Mouse (Mus musculus) heart, adult 10 weeks (tissue): Measurements from ENCODE around the gene Phospho1. TPM values are rescaled to one million over a fixed set of nuclear protein-coding genes. Genes with fewer than 3 reads are reported as not detected.

Experiments
- polyA plus RNA-seq: library from polyadenylated mRNA; stranded (reverse); fragments of 350-450 nt; fragmentation: Illumina TruSeq; extraction: RNeasy Lipid Tissue Mini Kit (QIAGEN cat#74804); gene quantifications from one replicate; pipeline ENCODE4 v1.2.3, GENCODE M21; 2014; ENCODE audit warnings: low read depth, low replicate concordance

Phospho1 gene
- 133 TPM for polyA plus RNA-seq

DNA sequence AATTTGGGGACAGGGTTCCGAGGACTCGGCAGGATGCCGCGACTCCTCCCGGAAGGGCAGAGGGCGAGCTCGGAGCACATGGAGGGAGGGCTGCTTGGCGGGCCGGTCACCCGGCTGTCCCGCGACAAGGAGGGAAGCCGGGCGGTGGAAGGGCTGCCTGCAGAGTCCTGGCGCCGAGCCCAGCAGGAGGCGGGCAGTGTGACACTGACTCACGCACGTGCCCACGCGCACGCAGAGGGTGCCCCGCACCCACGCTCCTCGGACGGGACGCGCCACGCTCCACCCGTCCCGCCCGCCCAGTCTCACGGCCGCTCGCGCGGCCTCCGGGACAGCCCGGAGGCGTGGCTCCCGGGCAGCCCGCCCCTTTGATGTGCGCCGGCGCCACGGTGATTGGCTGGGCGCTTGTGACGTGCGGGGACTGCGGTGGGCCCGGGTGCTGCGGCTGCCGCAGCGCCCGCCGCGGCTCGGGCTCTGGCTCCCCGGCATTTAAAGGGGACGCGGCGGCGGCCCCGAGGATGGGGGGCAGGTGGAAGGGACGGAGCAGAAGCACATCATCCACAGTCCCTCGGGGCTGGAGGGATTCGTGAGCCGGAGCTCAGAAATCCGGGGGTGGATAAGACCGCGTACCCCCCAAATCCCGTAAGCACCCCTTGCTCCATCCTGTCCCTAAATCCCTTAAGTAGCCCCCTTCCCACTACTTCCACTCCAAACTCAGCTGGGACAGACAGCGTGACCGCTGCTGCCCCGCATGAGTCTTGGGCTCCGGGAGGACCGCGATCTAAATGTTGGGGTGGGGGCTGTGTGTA is at the start of gene Phospho1:
Phospho1 (plus strand) TSS at position 429 of the 806 bp plus-strand sequence.

DNA sequence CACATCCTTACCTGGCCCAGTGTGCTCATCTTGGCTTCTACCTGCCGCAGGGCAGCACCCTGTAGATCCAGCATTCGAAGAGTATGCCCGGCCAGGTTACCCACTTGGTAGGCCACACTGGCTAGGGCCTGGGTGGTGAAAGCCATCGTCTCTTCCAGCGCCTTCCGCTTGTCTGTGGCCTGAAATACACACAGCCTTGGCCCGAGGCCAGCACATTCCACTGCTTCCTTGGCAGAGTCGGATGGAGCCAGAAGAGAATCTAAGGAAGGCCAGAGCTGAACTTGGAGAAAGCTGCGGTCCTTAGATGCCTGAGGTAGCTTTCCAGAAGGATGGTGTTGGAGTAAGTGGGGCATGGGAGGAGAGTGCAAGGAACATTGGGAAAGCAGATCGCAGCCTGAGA is 12.8 kb downstream of the Phospho1 start, which contains the start of gene Gngt2:
Gngt2 (plus strand) TSS at position 158 of the 400 bp plus-strand sequence.

DNA sequence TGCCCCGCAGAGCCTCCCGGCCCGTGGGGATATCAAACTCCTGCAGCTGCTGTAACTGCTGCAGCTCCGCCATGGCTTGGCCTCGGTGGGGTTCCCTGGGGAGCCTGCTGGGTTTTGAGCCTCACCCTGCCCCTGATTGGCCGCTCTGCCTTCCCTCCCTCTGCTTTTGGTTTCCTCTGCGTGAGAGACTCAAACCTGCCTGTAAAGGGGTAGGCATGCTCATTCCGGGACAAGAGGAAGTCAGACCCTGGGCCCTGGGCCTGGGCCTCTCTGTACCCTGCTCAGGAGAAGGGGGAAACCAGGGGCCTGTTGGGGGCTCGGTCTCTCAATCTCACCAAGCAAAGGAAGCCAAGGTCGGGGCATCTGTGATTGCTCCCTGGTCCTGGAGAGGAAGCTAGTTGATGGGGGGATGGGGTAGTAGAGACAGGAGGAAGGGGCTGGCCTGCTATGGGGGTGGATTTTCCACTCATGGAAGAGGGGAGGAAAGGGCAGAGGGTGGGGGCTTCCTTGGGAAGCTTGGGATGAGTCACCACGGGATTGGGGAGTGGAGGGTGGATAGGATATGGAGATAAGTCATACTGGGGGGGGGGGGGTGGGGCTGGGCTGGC is 17.9 kb downstream of the Phospho1 start, which contains the start of gene Abi3:
Abi3 (minus strand) TSS at position 403 of the 608 bp plus-strand sequence.

Other genes starting within 250 kb of the Phospho1 start
- 0.97 TPM for gene Ngfr, start 236.8 kb upstream of the Phospho1 start, polyA plus RNA-seq
- 382 TPM for gene Phb, start 157.5 kb upstream of the Phospho1 start, polyA plus RNA-seq
- 18.9 TPM for gene Zfp652, start 111.8 kb upstream of the Phospho1 start, polyA plus RNA-seq
- not detected for gene B130006D01Rik, start 100.9 kb upstream of the Phospho1 start, polyA plus RNA-seq
- gene Gngt2, start 12.7 kb downstream of the Phospho1 start, polyA plus RNA-seq = 35.7 TPM
- 12.4 TPM for gene Abi3, start 18.0 kb downstream of the Phospho1 start, polyA plus RNA-seq
- not detected for gene B4galnt2, start 90.4 kb downstream of the Phospho1 start, polyA plus RNA-seq
- gene Igf2bp1, start 181.4 kb downstream of the Phospho1 start, polyA plus RNA-seq = 0.05 TPM
- not detected for gene Gip, start 200.0 kb downstream of the Phospho1 start, polyA plus RNA-seq
- gene Snf8, start 210.4 kb downstream of the Phospho1 start, polyA plus RNA-seq = 46.1 TPM
- 33.0 TPM for gene Ube2z, start 240.9 kb downstream of the Phospho1 start, polyA plus RNA-seq